Mouse (Mus musculus) gastrocnemius, postnatal 36 days (tissue): ENCODE data around the gene Slc38a3. TPM values are rescaled to one million over a fixed set of nuclear protein-coding genes. Genes with fewer than 3 reads are reported as not detected.

Source experiments
- DNase-seq, 2 experiments: peaks; one replicate each; pipeline ENCODE4 v3.0.0; 2022
- intact Hi-C: fragments of 180-260 bp; cut with DNase I; formaldehyde crosslinking; loops from one replicate; pipeline ENCODE4 v1.15.1; 2025
- total RNA-seq, 2 experiments: library from RNA; stranded (reverse); gene quantifications; 2 replicates each; pipeline ENCODE4 v1.2.3; 2021

Slc38a3 gene
- total RNA-seq, 2 experiments from 2014 or later: 60.6 to 81.6 TPM

DNA sequence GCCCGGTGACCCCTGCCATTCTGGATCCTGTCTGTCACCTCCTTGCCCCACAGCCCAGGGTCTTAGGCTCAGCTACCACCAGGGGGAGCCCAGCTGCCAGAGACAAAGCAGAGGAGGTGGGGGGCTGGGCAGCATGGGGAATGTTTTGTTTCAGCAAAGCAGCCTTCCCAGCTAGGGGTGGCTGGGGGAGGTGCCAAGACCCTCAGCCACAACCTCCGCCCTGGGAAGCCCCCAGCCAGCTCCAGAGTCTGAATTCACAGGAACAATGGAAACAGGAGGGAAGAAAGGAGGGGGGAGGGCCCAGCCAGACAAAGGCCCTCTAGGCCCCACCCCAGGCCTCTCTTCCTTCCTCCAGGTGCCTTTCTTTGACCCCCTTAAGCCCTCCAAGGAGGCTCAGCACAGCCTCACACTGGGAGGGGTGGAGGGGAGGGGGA, 42.5 kb downstream of the Slc38a3 start:
- intact Hi-C loops: loop anchor here (2.0 kb wide), 1 partner anchor 18 kb away; no protein-coding TSS in a partner anchor
- DNase-seq: peak; percentile 70 to 81

DNA sequence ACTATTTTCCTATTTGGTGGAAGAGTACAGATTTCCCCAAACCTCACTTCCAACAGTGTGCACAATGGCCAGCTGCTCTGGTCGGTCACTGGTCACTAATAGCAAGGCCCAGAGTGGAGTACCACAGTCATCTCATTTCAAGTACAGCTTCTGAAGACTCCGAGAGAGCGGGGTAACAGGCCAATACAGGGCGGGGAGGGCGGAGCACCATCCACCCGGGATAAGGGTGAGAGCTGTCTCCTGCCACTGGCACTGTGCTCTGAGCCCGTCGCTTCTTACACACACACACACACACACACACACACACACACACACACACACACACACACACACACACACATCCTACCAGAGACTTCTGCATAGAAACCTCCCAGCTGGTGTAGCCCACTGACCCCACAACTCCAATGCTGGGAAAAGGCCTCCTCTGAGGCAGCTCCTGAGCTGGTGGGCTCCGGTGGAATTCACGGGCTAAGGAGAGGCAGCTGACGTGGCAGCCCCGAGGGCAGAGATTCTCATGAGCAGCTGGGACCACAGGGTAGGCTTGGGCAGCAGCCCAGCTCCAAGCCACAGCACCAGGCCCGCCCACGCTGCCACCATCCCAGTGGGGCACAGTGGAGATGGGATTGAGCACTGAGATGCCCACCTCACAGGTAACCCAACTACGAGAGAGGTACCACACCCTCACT, 43.0 kb downstream of the Slc38a3 start:
- DNase-seq: peak in 1 of 2 experiments; percentile 17
- intact Hi-C loops: loop anchor here (2.0 kb wide), 1 partner anchor 18 kb away; no protein-coding TSS in a partner anchor

DNA sequence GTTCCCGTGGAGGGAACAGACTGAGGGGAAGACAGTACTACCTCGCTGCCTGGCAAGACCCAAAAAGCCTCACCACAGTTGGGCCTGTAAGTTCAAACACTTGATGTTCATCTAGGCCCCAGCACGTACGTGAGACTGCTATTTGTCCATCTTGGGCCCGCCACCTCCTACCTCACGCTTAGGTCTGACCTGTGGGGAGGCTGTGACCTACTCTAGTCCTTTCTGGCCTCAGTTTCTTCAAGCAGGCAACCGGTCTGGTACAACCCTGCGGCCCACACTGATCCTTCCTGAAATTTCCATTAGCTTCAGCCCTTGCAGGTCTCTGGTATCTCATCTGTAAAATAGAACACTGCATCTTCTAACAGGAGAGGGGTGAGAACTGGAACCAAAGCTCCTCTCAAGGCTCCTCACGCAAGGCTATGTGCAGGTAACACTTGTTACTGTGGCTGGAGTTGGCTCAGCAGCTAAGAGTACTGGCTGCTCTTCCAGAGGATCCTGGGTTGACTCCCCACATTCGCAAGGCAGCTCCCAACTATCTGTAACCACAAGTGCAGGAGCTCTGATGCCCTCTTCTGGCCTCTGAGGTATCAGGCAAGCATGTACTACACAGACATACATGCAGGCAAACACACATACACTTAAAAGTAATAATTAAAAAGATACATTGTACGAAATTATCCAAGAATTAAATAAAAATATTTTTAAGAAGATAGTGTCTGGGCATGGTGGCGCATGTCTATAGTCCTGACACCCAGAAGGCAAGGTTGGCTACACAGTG, 43.8 kb downstream of the Slc38a3 start:
- no peak for DNase-seq
- intact Hi-C loops: loop anchor here (2.0 kb wide), 1 partner anchor 19 kb away; no protein-coding TSS in a partner anchor

DNA sequence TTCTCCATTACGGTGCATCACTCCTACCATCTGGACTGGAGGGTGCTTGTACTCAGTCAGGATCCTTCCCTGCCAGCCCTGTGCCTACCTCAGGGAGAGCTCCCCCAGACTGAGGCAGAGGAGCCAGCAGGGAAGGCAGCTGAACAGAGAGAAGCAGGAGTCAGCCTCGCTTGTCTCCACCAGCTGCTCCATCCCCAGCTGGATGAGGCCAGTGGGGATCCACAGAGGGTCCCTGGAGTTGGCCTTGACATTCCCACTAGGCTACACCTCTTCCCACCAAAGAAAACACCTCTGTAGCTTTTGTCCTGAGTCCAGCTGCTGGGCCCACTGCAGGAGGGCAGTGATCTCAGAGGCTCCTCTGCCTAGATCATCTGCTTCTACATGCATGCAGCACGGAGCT, 44.4 kb downstream of the Slc38a3 start:
- no peak for DNase-seq
- intact Hi-C loops: no loop called here

DNA sequence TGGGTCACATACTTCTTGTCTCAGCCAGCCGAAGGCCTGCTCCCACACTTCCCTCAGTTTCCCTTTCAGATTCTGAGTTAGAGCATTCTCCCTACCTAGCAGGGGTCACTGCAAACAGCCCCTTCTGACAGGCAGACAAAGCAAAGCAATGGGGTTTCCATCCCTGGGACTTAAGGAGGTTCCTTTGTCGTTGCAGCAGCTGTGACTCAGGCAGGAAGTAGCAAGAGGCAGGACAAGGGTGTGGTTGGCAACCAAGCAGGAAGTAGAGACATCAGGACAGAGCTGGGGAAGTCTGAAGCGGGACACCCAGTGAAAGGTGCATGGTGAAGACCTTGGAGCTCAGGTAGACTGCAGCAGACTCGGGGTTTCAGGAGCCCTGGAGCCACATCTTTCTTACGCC, 44.8 kb downstream of the Slc38a3 start:
- peak in 1 of 2 experiments; percentile 27 for DNase-seq
- intact Hi-C loops: no loop called here

DNA sequence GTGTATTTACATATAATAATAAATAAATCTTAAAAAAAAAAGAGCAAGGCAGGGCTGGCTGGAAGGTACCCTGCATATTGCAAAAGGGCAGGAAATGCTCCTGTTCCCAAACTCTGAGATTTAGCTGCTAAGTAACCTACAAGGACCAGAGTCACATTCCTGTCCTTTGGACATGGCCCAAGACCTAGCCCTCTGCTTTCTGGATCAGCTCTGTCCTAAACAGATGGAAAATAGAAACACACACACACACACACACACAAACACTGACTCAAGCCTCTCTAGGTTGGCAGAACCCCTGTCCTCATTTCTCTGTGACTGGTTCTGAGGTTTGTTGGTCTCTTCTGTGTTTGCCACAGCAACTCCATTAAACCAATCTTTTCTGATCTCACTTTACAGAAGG, 48.4 kb downstream of the Slc38a3 start:
- DNase-seq: no peak
- intact Hi-C loops: no loop called here

DNA sequence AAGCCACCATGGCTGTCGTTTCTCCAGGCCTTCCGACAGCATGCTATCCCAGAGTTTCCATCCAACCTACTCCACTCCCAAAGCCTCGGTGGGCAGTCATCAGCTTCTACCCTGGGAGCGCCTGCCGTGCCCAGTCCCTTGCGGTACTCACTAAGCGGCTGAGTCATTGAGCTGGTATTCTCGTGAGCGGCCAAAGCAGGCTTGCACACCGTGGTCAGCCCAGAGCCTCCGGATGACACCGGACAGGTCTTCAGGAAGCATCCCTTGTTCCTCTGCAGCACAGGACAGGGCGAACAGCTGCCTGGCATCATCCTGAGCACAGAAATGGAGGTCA, 49.8 kb downstream of the Slc38a3 start:
- intact Hi-C loops: no loop called here
- DNase-seq: no peak

DNA sequence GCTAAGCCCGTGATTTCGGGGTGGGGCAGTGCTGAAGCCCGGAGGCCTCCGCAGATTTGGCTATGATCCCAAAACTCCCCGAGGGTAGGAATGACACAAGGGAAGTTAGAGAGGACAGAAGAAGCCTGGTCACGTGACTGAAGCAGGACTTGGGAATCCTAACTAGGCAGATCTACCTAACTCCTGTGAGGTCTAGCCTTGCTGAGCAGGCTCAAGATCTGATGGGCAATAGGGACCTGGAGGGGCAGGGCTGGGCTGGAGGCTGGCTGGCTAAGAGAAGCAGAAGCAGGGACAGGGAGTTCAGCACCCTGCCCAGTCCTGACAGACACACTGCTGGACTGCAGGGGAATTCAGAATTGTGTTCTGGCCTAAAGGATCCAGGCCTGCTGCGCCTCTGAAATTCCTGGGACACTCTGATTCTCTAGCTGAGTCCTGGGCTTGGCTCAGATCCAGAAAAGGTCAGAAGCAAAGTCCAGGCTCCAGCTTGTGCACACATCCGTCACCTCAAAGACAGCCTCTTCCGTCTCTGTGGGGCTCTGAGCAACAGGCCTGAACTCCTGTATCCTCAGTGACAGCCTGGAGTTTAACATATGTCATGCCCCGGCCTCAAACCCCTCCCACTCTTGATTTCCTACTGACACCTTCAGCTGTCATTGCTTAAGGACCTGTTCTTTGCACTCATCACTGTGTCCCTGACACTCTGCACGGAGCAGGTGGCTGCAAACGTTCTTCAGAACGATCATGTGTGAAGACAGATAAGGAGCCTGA, 50.4 kb downstream of the Slc38a3 start:
- intact Hi-C loops: no loop called here
- no peak for DNase-seq

DNA sequence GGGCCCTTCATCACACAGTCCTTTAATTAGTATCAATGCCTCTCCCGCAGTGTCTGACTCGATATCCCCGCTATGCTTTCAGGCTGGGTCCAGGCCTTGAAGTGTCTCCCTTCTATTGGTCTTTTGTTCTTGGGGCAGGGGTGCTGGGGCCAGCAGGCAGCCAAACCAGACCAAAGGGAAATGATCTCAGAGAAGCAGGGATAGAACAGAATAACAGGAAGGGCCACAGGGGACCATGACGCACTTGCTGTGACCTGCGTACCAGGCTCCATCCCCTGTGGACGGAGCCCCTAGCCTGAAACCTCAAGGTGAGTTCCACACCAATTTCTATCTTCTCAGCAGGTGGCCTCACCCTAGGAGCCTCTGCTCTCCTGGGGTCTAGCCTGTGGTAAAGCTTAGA, 51.2 kb downstream of the Slc38a3 start:
- intact Hi-C loops: no loop called here
- no peak for DNase-seq

DNA sequence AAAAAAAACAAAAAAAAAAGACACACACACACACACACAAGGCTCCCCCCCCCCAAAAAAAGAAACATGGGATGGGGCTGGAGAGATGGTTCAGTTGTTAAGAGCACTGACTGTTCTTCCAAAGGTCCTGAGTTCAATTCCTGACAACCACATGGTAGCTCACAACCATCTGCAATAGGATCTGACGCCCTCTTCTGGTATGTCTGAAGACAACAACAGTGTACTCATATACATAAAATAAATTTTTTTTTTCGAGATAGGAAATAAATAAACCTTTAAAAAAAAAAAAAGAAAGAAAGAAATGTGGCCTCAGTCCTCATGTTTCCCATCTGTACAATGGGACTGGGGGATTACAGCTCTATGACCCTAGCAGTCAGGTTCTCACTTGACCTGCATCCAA, 51.9 kb downstream of the Slc38a3 start:
- intact Hi-C loops: no loop called here
- no peak for DNase-seq

DNA sequence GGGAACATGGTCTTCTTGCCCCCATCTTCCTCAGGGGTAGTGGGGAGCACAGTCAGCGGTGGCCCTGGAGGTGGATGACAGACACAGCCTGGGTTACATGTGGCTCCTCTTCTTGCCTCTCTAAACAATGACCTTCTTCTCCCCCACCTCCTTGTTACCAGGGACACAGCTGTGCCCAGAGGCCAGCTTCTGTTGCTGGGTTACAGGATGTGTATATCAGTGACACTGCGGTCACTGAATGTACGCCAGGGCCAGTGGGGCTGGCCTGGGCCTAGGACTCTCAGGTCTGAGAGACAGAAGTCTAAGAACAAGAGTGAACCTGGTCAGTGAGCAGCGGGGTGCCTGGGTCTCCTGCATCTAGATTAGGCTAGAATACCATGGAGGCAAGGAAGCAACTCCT, 54.3 kb downstream of the Slc38a3 start:
- DNase-seq: no peak
- intact Hi-C loops: no loop called here

DNA sequence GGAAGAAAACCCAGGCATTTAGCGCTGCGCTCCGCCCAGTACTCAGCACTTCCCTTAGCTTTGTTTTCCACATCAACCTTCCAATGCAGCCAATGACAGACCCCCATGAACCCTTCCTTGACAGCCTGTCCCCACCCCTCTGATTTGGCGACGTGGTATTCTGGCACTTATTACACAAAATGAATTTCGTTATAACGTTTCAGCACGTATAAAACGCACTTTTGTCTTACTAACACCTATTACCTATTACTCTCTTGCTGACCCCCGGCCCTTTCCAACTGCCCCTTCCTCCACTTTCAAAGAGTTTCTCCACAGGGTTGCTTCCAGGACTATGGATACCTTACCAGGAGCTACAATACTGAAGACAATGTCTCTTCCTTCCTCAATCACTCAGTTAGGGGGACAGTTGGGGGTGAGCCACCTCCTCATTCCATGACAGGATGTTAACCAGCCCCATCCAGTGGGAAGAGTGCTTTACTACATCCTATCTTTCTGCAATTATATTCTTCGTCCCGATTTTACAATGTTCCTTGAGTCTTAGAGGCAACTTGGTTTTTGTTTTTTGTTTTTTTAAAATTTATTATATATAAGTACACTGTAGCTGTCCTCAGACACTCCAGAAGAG, 56.3 kb downstream of the Slc38a3 start:
- intact Hi-C loops: loop anchor here (2.0 kb wide), 1 partner anchor 20 kb away; no protein-coding TSS in a partner anchor
- no peak for DNase-seq

DNA sequence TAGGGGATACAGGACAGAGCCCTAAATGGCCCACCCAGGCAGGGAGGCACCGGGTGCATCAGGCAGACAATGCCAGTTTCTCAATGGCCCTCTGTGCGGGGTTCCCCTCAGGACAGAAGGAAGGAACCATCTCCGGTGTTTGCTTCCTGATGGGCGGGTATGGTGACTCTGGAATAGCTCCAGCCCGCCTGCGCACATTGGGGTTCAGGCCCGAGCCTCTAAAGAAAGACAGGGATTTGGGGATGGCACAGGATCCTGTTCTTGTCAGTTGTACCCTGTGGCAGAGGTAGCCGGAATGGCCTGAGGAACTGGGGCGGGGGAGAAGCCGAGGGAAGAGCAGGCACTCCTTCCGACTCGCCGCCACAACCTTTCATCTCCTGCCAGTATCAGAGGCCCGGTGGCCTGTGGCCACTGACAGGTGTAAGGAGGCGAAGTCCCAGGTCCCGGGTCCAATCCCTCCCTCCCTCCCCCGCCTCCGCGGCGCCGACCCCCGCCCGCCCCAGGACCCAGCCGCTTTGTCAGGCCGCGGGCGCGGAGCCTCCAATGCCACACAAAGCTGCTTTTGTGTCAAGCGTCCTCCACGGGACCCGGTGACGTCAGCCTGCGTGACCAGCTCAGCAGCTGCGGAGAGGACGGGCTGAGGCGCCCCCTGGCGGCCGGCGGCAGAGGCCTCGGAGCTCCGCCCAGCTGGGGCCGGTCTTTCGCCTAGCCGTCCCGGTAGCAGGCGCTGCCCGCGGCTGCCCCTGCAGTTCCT, 57.0 kb downstream of the Slc38a3 start:
- intact Hi-C loops: loop anchor here (2.0 kb wide), 1 partner anchor 20 kb away; no protein-coding TSS in a partner anchor

DNA sequence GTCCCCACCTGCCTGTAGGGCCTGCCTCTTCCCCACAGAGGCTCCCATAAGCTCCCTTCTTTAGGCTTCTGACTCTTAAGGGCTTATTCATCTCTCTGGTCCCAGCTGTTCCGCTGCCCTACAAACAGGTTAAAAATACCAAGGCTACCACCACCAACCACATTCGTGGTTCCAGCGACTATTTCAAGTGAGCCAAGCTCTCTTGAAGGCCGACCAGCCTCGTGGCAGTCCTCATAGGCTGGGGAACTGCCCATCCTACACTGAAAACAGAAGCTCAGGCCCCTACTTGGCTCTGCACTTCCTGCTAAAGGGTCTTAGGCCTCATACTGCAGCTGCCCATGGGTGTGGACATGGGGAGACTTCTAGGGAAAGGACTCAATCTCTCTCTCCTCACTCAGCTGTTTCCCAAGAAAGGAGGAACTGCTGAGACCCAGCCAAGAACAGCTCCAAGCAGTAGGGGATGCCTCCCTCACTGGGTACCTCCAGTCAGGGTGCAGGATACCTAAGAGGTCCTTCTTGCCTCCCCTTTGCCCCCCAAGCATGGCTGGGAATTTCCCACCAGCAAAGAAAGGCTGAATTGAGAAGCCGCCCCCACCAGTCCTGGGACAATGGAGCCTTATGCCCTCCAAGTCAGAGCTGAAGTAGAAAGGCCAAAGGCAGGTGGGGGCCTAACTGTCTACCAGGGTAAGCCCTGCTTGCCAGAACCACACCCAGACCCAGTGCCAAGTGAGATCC, 57.7 kb downstream of the Slc38a3 start:
- no peak for DNase-seq
- intact Hi-C loops: loop anchor here (2.0 kb wide), 1 partner anchor 21 kb away; no protein-coding TSS in a partner anchor

More for the DNA sequence above, 57.0 kb downstream of the Slc38a3 start:
- peak; percentile 98 for DNase-seq

DNA sequence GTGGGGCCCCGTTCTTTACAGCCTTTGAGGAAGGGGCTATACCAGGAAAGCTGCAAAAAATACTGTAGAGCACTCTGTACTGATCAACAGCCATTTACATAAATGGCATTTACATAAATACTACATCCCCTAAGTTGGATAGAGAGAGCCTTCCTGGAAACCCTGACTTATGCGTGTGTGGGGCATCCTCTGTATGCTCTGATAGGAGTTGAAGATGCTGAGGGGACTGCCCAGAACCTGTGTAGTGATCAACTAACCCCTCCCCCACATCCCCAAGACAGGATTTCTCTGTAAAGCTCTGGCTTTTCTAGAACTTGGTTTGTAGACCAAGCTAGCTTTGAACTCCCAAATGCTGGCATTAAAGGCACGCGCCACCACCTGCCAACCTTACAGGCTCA, 59.9 kb downstream of the Slc38a3 start:
- intact Hi-C loops: no loop called here

DNA sequence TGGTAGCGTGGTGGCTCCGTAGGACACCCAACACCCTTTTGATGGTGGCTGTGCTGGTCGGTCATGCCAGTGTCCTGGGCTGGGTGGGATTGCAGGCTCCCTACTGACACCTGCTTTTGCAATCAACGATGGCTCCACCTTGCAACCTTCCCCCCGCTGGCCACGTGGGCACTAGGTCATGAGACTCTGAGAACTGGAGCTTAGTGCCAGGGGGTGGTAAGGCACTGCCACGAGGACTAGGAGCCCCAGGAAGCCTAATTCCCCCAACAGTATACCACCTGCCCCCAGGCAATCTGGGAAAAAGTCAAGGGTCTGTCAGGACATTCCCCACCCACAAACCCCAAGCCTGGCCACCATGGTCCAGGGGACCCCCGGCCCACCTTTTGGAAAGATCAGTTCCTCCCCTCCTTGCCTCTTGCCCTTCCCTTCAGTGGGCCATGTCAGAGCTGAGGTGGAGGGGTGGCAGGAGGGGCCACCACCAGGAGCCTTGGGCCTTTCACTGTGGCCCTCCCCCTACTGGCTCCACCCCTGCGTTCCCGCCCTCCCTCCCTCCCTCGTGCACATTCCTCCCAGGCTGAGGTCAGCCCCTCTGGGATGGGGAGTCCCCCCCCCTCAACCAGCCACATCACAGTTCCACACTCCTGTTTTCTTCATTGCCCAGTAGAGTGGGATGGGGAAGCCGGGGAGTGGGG, 60.4 kb downstream of the Slc38a3 start, which contains the start of gene Sema3b:
TSS of gene Sema3b (minus strand) at position 489 of the 692 bp plus-strand sequence.
- peak in 1 of 2 experiments; percentile 60 for DNase-seq
- intact Hi-C loops: no loop called here

More for the DNA sequence above, 59.9 kb downstream of the Slc38a3 start:
- DNase-seq: no peak

DNA sequence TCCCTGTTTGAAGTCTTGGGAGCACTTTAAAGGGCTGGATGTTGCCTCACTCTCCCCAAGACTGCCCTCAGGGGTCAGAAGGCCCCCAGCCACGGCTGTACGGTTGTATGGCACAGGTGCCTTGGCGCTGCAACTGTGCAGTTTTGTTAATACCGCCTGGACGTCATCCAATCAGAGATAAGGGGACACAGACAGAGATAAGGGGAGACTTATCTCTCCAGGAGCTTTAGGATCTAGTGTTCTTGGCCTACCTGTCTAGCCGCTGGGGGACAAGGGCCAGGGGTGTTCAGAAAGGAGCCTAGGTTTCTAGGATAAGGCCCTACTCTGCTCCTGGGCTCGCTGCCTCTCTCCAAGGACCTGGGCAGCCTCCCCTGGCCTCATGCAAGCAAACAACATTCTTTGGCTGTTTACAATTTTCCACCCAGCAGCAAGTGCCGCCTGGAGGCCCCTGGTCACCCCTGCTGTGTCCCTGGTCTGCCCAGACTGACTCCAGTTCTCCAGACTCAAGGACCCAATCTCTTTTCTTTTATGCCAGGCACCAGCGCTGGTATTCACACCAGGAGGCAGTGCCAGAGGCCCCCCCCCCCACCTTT, 61.6 kb downstream of the Slc38a3 start:
- intact Hi-C loops: no loop called here
- no peak for DNase-seq

DNA sequence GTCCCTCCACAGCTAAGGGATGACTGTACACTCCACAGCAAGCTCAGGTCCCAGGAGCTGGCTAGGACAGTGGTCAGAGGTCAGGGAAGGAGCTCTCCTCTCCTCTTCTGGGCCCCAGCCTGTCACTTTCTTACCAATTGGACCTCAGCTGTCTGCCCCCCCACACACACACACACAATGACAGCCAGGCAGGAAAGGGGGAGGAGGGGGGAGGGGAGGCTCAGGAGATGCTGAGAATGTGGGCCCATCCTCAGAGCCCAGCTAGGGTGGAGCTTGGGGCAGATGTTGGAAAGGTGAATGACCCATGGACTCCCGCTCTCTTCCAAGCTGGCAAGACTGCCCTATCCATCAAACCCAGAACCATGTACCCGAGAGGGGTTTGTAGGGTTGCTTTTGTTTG, 62.3 kb downstream of the Slc38a3 start:
- no peak for DNase-seq
- intact Hi-C loops: no loop called here
